Mouse (Mus musculus): ENCODE measurements around the gene Mug1.
"Not testable (repeated sequence)": the region's sequence is repeated elsewhere in the genome, so short reads cannot be mapped to it uniquely, and the experiment has no call there.

Mug1 gene

DNA sequence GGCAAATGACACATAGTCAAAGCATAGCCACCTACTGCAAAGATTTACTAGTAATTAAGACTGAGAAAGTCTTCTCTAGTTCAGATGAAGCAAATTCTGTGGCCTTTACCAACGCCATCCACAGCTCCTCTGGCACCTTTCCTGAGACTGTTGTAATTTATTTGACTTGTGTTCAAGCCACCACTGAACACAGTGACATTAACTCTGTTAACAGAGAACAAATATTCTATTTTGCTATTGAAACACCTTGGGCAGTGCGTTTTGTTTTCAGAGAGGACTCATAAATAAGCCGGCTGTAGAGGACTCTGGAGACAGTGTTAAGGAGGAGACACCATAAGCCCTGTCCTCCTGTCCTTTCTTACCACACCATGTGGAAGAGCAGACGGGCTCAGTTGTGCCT is at the start of gene Mug1:
Gene Mug1, plus strand, starts transcription at position 271 of the 400 bp plus-strand sequence.
- DNase-seq, result not testable (repeated sequence)

DNA sequence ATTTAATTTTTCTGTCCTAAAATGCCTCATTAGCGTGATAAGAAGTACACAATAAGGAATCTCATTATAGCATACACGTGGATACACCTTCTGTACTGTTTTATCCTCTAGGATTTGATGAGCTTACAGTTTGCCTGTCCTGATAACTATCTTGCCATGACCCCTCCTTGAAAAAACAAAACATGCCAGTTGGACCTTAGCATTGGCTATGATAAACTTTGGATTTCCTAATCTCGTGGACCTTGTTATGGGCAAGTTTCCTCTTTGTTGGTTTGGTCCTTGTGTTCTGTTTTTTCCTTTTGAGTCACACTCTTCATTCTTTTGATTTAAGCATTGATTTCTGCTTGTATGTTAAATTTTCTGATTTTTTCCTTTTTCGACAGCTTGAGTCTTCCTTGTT is 10.3 kb upstream of the Mug1 start:
- no peak for DNase-seq

DNA sequence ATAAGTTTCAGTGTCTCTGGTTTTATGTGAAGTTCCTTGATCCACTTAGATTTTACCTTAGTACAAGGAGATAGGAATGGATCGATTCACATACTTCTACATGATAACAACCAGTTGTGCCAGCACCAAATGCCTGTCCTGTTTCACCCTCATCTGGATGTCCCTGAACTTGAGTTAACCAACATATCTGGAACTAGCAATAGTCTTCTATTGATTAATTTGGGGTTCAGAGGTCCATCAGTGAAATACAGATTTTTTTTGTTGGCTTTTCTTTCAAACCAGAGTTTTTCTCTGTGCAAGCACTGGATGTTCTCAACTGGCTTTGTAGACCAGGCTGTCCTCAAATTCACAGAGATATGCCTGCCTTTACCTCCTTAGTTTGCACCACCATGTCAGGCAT is 2.0 kb upstream of the Mug1 start:
- no peak for DNase-seq

DNA sequence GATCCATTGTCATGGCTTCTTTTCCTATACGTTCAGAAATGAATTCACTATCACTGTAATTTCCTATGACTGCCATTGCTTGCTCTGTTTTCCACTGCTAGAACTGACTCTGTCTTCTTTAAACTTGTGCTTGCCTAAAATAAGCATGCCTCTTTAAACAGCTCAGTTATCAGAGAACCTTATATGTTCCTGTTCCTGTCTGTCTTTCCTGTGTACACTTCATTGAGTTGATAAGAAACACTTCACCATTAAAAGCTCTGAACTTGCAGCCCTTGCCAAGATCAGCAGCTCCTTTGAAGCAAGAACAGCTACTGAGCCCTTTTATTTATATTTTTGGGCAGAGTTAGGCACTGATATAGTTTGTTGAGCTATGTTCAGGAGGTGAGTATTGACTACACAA is 10.0 kb downstream of the Mug1 start:
- no peak for DNase-seq

Measured in cerebellum, adult 11-12 months (tissue).